Mouse (Mus musculus): ENCODE measurements around the gene Magi3. TPM values are rescaled to one million over a fixed set of nuclear protein-coding genes. Genes with fewer than 3 reads are reported as not detected.

Gene Magi3
- polyA plus RNA-seq, 1 experiment from 2014 or later = 6.4 TPM

GRCm38 (mm10) chr3:103967861-103968691 lies 252.1 kb downstream of the Magi3 start, which contains the start of gene Phtf1:
Gene Phtf1, plus strand, starts transcription at chr3:103968110.
- Histone ChIP-seq H3K4me3 (peak within 1 kb of the TSS; percentile 98), H3K4me1 (peaks cover 22% of the 10 kb centered on the region), H3K4me2 (peak within 1 kb of the TSS; percentile 75), H3K27me3 (replicated peaks) (no peaks in the 10 kb centered on the region), H3K27ac (peak within 1 kb of the TSS; percentile 98), H3K36me3 (replicated peaks) (0 out of 2 replicates have a peak, but pooled peaks cover 3% of the 10 kb centered on the region), H3K9ac (peak within 1 kb of the TSS; percentile 96), H3K9me3 (no peaks in the 10 kb centered on the region)
- WGBS = under 1% methylated on average over 70 of the region's 70 CpGs
- ATAC-seq (replicated peaks) = peak; percentile 96

- Histone ChIP-seq H3K9me3 (no peaks in the 10 kb centered on the region), H3K36me3 (replicated peaks) (peaks cover 5% of the 10 kb centered on the region; the same call in 1 of the 2 replicates), H3K9ac (peak overlapping the region; percentile 96), H3K4me3 (peak overlapping the region; percentile 98), H3K4me1 (peaks cover 22% of the 10 kb centered on the region), H3K27ac (peak overlapping the region; percentile 98), H3K27me3 (replicated peaks) (no peaks in the 10 kb centered on the region), H3K4me2 (peak overlapping the region; percentile 75)
- ATAC-seq (replicated peaks) = no peak
- 18% methylated on average over 2 of the region's 2 CpGs for WGBS
Measured at GRCm38 (mm10) chr3:103967231-103967630, 252.9 kb downstream of the Magi3 start.
